Mouse (Mus musculus) kidney, embryonic 14.5 days (tissue): Measurements from ENCODE around the gene Dicer1. TPM values are rescaled to one million over a fixed set of nuclear protein-coding genes. Genes with fewer than 3 reads are reported as not detected.
"Not testable (repeated sequence)": the region's sequence is repeated elsewhere in the genome, so short reads cannot be mapped to it uniquely, and the experiment has no call there.

Experiments
- ATAC-seq: fragments of 200-750 bp; cut with Nextera tagmentation; 2 replicates; pipeline ENCODE4 v1.8.0; 2017; ENCODE audit warnings: moderate number of reproducible peaks, mild to moderate bottlenecking, moderate TSS enrichment, moderate library complexity; ENCODE audit not compliant: low FRiP score, low TSS enrichment
- H3K27ac ChIP-seq: fragments of 300-500 bp; sonication (generic); 2 replicates; pipeline ENCODE4 v1.5.1; 2014; ENCODE audit warnings: low read depth, mild to moderate bottlenecking, low read length, moderate library complexity, mixed read lengths
- H3K27me3 ChIP-seq: fragments of 300-500 bp; sonication (generic); 2 replicates; pipeline ENCODE4 v1.6.1; 2014; ENCODE audit warnings: mild to moderate bottlenecking, low read length; ENCODE audit not compliant: control insufficient read depth, insufficient read depth
- H3K36me3 ChIP-seq: fragments of 300-500 bp; sonication (generic); 2 replicates; pipeline ENCODE4 v1.6.1; 2014; ENCODE audit warnings: low read length, mixed read lengths; ENCODE audit not compliant: control insufficient read depth, insufficient read depth
- H3K4me1 ChIP-seq: fragments of 300-500 bp; sonication (generic); 2 replicates; pipeline ENCODE4 v1.6.1; 2014; ENCODE audit warnings: low read length, mixed read lengths; ENCODE audit not compliant: control insufficient read depth, insufficient read depth
- H3K4me2 ChIP-seq: fragments of 300-500 bp; sonication (generic); replicated peaks from 2 replicates; pipeline ENCODE4 v1.6.1; 2014; ENCODE audit warnings: low read depth, mild to moderate bottlenecking, low read length
- H3K4me3 ChIP-seq: fragments of 300-500 bp; sonication (generic); 2 replicates; pipeline ENCODE4 v1.5.1; 2014; ENCODE audit warnings: mild to moderate bottlenecking, low read length
- H3K9ac ChIP-seq: fragments of 300-500 bp; sonication (generic); 2 replicates; pipeline ENCODE4 v1.6.1; 2014; ENCODE audit warnings: low read depth, mild to moderate bottlenecking, low read length, moderate library complexity
- H3K9me3 ChIP-seq: fragments of 300-500 bp; sonication (generic); 2 replicates; pipeline ENCODE4 v1.6.1; 2016; ENCODE audit warnings: low read length; ENCODE audit not compliant: control insufficient read depth
- WGBS: fragments of 180-500 bp; shearing (Covaris S2); extraction: QIAGEN DNeasy Blood & Tissue Kit; methylation state at CpG from one replicate; pipeline ENCODE4 v1.1.7; 2014; 5-methylcytosine and 5-hydroxymethylcytosine counted together
- polyA plus RNA-seq: library from polyadenylated mRNA; unstranded; fragments of >200 nt; fragmentation: Nextera tagmentation; extraction: Ambion mirVana; gene quantifications from 2 replicates; pipeline ENCODE4 v1.2.1, GENCODE M21; 2014

Dicer1 gene
- polyA plus RNA-seq, 1 experiment from 2014 or later: 27.5 TPM

- H3K9me3 ChIP-seq: no peaks in the 10 kb centered on the region
- H3K4me2 ChIP-seq: no peak overlapping the region
- ATAC-seq: no peak
- no peak overlapping the region for H3K4me3 ChIP-seq
- no peak overlapping the region for H3K9ac ChIP-seq
- H3K4me1 ChIP-seq: peaks cover 8% of the 10 kb centered on the region; the same call in 1 of the 2 replicates
- WGBS: 43% methylated on average over 3 of the region's 3 CpGs
- H3K27me3 ChIP-seq: no peaks in the 10 kb centered on the region
- no peak overlapping the region for H3K27ac ChIP-seq
- H3K36me3 ChIP-seq: peaks cover 42% of the 10 kb centered on the region; the same call in 1 of the 2 replicates
Observed at GRCm38 (mm10) chr12:104735993-104736395, 15.8 kb downstream of the Dicer1 start.

GRCm38 (mm10) chr12:104733165-104733564 lies 18.6 kb downstream of the Dicer1 start:
- Histone ChIP-seq H3K4me1 (no peaks in the 10 kb centered on the region; the same call in 1 of the 2 replicates), H3K36me3 (peaks cover 68% of the 10 kb centered on the region), H3K9ac (no peak overlapping the region), H3K27me3 (no peaks in the 10 kb centered on the region), H3K4me2 (no peak overlapping the region), H3K27ac (no peak overlapping the region), H3K4me3 (no peak overlapping the region), H3K9me3 (no peaks in the 10 kb centered on the region)
- ATAC-seq: no peak

- H3K9ac ChIP-seq: no peak overlapping the region
- no peaks in the 10 kb centered on the region for H3K27me3 ChIP-seq
- no peak for ATAC-seq
- H3K4me3 ChIP-seq: no peak overlapping the region
- H3K27ac ChIP-seq: no peak overlapping the region
- H3K4me1 ChIP-seq: no peaks in the 10 kb centered on the region
- H3K9me3 ChIP-seq: no peaks in the 10 kb centered on the region
- H3K4me2 ChIP-seq: no peak overlapping the region
- 79% methylated on average over 3 of the region's 3 CpGs for WGBS
- H3K36me3 ChIP-seq: peaks cover 75% of the 10 kb centered on the region
Observed at GRCm38 (mm10) chr12:104731782-104732181, 20.0 kb downstream of the Dicer1 start.

- not testable (repeated sequence) for H3K4me1 ChIP-seq, H3K4me2 ChIP-seq, H3K4me3 ChIP-seq, H3K9me3 ChIP-seq, H3K27ac ChIP-seq, ATAC-seq, H3K27me3 ChIP-seq, H3K9ac ChIP-seq
- peaks cover 80% of the 10 kb centered on the region for H3K36me3 ChIP-seq
- 85% methylated on average over 2 of the region's 2 CpGs for WGBS
Observed at GRCm38 (mm10) chr12:104726436-104726835, 25.3 kb downstream of the Dicer1 start.

GRCm38 (mm10) chr12:104722056-104722455 lies 29.7 kb downstream of the Dicer1 start:
- Histone ChIP-seq H3K9ac (no peak overlapping the region), H3K36me3 (peaks cover 70% of the 10 kb centered on the region), H3K4me1 (no peaks in the 10 kb centered on the region), H3K4me3 (no peak overlapping the region), H3K27ac (no peak overlapping the region), H3K27me3 (no peaks in the 10 kb centered on the region), H3K9me3 (no peaks in the 10 kb centered on the region), H3K4me2 (no peak overlapping the region)
- 88% methylated on average over 10 of the region's 10 CpGs for WGBS
- ATAC-seq: no peak

GRCm38 (mm10) chr12:104721011-104721410 lies 30.7 kb downstream of the Dicer1 start:
- Histone ChIP-seq H3K9ac (no peak overlapping the region), H3K4me3 (no peak overlapping the region), H3K4me1 (no peaks in the 10 kb centered on the region), H3K27me3 (no peaks in the 10 kb centered on the region), H3K36me3 (peaks cover 73% of the 10 kb centered on the region), H3K4me2 (no peak overlapping the region), H3K9me3 (no peaks in the 10 kb centered on the region), H3K27ac (no peak overlapping the region)
- no peak for ATAC-seq
- WGBS: 56% methylated on average over 3 of the region's 3 CpGs

- no peak overlapping the region for H3K27ac ChIP-seq
- H3K9ac ChIP-seq: no peak overlapping the region
- WGBS: 78% methylated on average over 5 of the region's 5 CpGs
- H3K36me3 ChIP-seq: peaks cover 77% of the 10 kb centered on the region
- no peaks in the 10 kb centered on the region for H3K4me1 ChIP-seq
- no peaks in the 10 kb centered on the region for H3K9me3 ChIP-seq
- H3K4me3 ChIP-seq: no peak overlapping the region
- H3K27me3 ChIP-seq: no peaks in the 10 kb centered on the region
- no peak for ATAC-seq
- no peak overlapping the region for H3K4me2 ChIP-seq
Observed at GRCm38 (mm10) chr12:104718956-104719355, 32.8 kb downstream of the Dicer1 start.

GRCm38 (mm10) chr12:104716409-104716808 lies 35.3 kb downstream of the Dicer1 start:
- H3K4me2 ChIP-seq: no peak overlapping the region
- H3K4me1 ChIP-seq: no peaks in the 10 kb centered on the region
- H3K9me3 ChIP-seq: no peaks in the 10 kb centered on the region
- H3K4me3 ChIP-seq: no peak overlapping the region
- 84% methylated on average over 5 of the region's 5 CpGs for WGBS
- no peaks in the 10 kb centered on the region for H3K27me3 ChIP-seq
- no peak for ATAC-seq
- peaks cover 75% of the 10 kb centered on the region for H3K36me3 ChIP-seq
- H3K27ac ChIP-seq: no peak overlapping the region
- no peak overlapping the region for H3K9ac ChIP-seq

GRCm38 (mm10) chr12:104715453-104715852 lies 36.3 kb downstream of the Dicer1 start:
- H3K36me3 ChIP-seq: peaks cover 77% of the 10 kb centered on the region
- no peaks in the 10 kb centered on the region for H3K9me3 ChIP-seq
- no peak overlapping the region for H3K4me3 ChIP-seq
- H3K4me2 ChIP-seq: no peak overlapping the region
- no peaks in the 10 kb centered on the region for H3K4me1 ChIP-seq
- H3K9ac ChIP-seq: no peak overlapping the region
- WGBS: 90% methylated on average over 5 of the region's 5 CpGs
- no peak overlapping the region for H3K27ac ChIP-seq
- no peak for ATAC-seq
- H3K27me3 ChIP-seq: no peaks in the 10 kb centered on the region
